Mouse (Mus musculus) hematopoietic multipotent progenitor cell, adult 10-12 weeks (in vitro differentiated cells): ENCODE data around the gene Tacr3. TPM values are rescaled to one million over a fixed set of nuclear protein-coding genes. Genes with fewer than 3 reads are reported as not detected.

ENCODE experiments used
- polyA plus RNA-seq: library from polyadenylated mRNA; stranded (reverse); fragments of >175 nt; gene quantifications from 2 replicates; pipeline ENCODE4 v1.2.3, GENCODE M21; 2012; ENCODE audit warnings: low replicate concordance

The Tacr3 gene
- not detected in 2 replicates for polyA plus RNA-seq

DNA sequence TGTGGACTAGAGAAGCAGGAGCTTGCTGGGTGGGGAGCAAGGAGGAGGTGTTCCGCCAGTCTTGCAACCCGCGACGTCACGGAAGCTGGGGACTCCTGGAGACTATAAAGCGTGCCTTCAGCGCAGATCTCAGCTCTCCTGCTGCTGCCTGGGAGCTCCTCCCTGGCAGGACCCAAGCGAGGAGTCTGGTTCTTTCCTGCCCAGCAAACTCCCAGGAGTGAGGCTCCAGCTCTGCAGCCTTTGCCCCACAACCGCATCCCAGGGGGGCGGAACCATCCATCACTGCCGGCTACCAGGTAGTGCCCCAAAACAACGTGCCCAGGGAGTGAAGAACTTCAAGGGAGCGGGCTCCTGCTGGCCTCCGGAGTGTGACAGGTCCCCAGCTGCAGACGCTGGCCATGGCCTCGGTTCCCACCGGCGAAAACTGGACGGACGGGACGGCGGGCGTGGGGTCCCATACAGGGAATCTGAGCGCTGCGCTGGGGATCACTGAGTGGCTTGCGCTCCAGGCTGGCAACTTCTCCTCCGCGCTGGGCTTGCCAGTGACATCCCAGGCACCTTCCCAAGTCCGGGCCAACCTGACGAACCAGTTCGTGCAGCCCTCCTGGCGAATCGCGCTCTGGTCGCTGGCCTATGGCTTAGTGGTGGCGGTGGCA is at the start of gene Tacr3:
Gene Tacr3 (plus strand): TSS at position 133 of the 656 bp plus-strand sequence.

